Mouse (Mus musculus) megakaryocyte progenitor cell, adult 5-6 weeks (primary cell): Measurements from ENCODE around the gene Jazf1. TPM values are rescaled to one million over a fixed set of nuclear protein-coding genes. Genes with fewer than 3 reads are reported as not detected.
A peak's percentile ranks its signal among the peaks of the same experiment; 100 is the strongest.

Experiments
- ATAC-seq: replicated peaks from 2 replicates; pipeline ENCODE4 v1.8.0; 2016; ENCODE audit warnings: mild to moderate bottlenecking, moderate TSS enrichment, inconsistent platforms; ENCODE audit not compliant: poor library complexity
- total RNA-seq, 2 experiments: library from RNA; stranded (forward) in 1 of 2; stranded (reverse) in 1 of 2; fragments of 157-497, 149-512 nt in 1 of 2; fragments of 200-1000 nt in 1 of 2; gene quantifications; 2 replicates each; pipeline versions ENCODE4 v1.2.3 to v1.2.4; 2015 to 2017

The Jazf1 gene
- total RNA-seq, 2 experiments from 2014 or later = 0.33 TPM; not detected in 1

GRCm38 (mm10) chr6:52962600-52963429, 105.6 kb downstream of the Jazf1 start:
- peak; percentile 44; the same call in 1 of the 2 replicates for ATAC-seq

DNA sequence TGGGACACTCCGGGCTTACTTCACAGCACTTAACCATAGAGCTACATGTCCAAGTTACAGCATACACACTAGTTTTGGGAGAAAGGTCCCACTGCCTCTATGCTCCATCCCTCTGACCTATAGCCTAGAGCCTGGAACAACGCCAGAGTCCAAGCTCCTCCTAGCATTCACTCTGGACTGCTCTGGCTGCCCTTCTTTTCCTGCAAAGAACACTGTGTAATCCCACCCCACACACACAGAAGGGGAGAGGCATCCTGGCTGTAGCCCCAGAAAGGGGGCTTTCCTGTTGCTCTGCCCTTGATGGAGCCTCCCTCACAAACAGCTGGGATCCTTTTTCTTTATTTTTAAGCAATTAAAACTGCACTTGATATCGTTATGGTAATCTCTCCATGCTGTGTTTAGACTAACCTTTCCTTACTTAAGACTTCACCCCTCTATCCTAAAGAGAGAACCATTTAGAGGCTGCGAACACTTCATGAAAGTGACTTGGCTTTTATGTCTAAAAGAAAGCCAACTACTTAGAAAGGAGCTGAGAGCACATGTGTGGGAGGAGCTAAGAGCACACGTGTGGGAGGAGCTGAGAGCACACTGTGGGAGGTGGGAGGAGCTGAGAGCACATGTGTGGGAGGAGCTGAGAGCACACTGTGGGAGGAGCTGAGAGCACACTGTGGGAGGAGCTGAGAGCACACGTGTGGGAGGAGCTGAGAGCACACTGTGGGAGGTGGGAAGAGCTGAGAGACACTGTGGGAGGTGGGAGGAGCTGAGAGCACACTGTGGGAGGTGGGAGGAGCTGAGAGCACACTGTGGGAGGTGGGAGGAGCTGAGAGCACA, 106.6 kb downstream of the Jazf1 start:
- no peak for ATAC-seq

DNA sequence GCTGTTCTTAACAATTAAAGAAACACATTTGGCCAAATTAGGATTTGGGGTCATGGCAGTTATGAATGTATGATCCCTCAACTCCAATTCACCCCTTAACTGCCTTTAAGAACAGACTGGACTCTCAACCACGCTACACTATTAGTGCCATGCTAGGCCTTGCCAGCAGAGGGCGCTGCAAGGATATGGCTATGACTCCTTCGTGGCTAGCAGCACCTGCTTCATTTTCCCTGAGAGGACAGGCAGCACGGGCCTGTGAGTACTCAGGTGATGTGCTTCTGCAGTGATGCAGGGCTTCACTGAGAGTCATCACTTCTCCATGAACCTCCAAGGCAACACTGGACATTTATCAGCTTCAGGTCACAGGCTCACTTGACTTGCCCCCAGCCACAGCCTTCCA, 110.7 kb downstream of the Jazf1 start:
- ATAC-seq = peak; percentile 66

DNA sequence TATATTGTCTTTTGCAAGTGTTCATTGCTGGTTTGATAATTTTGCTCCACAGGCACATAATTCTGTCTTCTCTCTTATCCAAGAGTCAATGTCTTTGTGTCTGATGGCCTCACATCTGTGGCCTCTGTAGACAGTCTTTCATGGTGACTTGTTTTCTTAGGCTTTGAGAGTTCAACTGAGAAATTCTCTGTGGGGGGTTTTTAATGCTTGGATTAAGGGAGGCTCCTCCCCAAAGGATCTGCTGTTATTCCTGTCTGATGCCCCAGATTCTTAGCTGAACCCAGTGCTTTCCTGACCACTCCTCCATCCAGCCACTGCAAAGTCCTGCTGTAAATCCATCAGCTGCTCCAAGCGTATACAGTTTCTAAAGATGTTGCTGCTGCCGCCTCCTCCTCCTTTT, 112.3 kb downstream of the Jazf1 start:
- ATAC-seq = no peak

DNA sequence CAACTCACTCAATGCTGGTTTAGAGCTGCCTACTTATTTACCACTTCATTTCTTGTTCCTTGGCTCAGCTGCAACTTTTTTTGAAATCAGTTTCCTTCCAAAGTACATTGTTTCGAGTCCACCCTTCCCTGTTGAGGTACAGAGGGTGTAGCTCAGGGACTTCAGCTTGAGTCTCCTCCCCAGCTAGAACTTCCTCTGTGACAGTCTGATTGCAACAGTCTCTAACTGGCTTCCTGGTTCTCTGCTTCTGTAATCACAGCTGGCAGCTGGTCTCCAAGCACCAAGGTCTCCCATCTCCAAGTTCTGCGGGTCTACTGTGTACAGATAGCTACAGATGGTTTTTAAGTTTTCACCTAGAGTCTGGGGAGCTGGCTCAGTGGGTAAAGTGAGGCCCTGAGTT, 113.1 kb downstream of the Jazf1 start:
- peak; percentile 90 for ATAC-seq

- peak; percentile 15 for ATAC-seq
Observed at GRCm38 (mm10) chr6:52954861-52955260, 113.6 kb downstream of the Jazf1 start.

- no peak for ATAC-seq
Observed at GRCm38 (mm10) chr6:52954441-52954840, 114.0 kb downstream of the Jazf1 start.

DNA sequence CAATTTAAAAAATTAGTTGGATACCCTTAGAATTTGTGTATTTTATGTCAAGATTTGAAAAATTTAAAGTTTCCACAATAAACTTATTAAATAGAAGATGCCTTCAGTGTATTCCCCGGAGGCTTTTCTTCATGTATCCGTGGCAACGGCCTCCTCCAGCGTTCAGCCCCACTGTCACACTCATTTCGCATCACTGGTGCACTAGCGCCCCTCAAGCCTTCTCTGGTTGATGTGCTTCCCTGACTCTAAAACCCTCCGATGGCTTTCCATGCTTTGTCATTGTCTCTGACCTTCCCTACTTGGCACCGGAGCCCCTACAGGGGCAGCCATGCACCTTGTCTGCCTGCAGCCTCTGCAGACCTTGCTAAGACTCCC, 115.9 kb downstream of the Jazf1 start:
- no peak for ATAC-seq

DNA sequence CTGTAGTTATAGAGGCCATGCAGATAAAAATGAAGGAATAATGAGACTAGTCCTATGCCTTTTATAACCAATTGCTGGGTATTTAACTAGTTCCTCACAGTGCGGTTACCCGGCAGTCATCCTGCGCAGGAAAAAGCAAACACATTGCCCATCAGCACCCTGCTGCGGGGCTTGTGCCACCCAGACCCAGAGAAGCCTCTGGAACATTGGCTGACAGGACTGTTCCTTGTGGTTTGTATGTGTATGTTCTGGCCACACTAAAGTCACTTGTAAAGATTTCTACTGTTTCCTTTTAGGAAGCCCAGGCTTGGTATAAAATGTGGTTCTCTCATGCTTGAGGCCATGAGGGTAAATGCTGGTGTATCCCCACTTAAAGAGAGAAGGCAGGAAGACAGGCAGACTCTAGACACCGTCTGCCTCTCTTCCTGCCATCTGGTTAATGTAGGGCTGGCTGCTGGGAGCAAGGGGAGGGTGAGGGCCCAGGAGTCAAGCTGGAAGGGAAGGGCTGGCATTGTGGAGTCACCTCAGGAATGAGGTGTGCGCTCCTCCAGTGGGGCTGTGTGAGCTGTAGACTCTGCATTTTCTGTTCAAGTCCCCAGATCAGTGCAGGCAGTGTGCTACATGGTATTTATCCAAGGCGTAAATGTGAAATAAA, 116.4 kb downstream of the Jazf1 start:
- ATAC-seq = no peak

GRCm38 (mm10) chr6:52950371-52950770, 118.1 kb downstream of the Jazf1 start:
- no peak for ATAC-seq

DNA sequence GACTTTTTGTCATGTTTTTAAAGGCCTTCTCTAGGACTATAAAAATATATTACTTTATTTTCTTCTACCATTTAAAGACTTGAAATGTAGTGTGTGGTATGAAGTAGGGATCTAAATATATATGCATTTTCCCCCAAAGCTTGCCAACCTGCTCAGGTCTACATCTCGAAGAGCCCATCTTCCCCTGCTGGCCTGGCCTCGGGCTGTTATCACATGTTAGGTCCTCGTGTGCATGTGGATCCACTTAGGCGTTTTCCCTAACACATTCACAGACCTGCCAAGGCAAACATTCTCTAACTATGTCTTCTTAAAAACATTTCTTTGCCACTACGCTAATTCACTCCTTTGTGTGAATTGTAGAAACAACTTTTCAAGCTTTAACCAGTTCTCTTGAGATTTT, 125.9 kb downstream of the Jazf1 start:
- no peak for ATAC-seq

GRCm38 (mm10) chr6:52942101-52942500, 126.3 kb downstream of the Jazf1 start:
- no peak for ATAC-seq

- no peak for ATAC-seq
Observed at GRCm38 (mm10) chr6:52937916-52938315, 130.5 kb downstream of the Jazf1 start.

- ATAC-seq = no peak
Observed at GRCm38 (mm10) chr6:52936995-52937394, 131.4 kb downstream of the Jazf1 start.

DNA sequence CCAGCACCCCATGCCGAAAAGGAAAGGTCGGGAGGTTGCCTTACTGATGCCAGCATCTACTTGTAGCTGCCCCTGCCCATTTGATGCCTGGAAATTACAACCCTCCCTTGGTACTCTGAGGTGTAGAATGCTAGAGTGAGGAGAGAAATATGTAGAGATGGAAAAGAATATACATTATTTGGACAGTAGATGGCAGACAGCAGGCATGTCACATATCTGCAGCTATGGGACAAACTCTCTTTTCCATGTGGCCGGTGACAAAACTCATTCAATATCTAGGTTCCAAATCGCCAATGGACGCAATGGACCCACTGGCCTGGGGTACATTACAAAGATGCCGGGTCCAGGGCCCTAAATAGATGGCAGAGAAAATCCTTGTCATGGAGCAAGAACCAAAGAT, 134.4 kb downstream of the Jazf1 start:
- ATAC-seq = no peak

DNA sequence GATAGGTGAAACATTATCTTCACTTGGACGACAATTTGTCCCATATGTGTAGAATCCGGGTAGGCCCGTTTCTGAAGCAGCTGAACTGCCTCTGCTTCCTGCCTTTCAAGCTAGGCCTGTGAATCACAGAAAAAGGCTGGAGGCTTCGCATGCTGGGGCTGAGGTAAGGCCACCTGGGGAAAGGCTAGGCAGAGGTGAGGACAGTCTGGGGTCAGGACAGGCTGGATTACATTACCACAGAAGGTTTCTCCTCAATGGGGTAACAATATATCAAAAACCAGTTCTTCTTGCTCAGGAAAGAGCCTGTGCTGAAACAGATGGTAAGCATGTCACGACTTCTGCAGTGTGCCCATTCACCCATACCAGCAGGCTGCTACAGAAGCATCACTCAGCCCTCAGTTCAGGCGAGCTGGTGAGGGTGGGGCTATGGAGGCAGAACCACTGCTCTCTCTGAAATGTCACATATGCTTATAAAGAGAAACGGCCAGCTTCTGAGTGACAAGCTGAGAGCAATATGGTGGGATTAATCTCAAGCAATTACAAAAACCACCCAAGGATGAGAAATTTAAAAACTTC, 135.7 kb downstream of the Jazf1 start:
- ATAC-seq = no peak

DNA sequence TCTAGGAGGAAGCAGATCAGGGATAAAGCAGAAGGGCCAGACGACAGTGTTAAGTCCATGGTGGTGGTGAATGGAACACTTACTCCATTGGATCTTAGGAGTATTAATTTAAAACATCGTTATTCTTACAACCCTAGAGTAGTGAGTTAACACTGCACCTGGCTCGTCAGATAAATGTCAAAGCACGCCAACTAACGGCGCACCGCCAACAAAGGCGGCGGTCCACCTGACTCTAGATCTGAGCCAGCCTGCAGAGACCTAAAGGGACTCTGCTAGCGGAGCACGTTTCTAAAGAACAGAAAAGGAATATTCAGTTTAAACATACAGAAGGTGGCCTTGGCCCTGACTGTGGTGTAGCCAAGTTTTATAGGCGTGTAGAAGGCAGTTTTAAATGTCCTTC, 139.1 kb downstream of the Jazf1 start:
- ATAC-seq = no peak

GRCm38 (mm10) chr6:52926947-52927346, 141.5 kb downstream of the Jazf1 start:
- no peak for ATAC-seq

- ATAC-seq = no peak
Observed at GRCm38 (mm10) chr6:52925458-52926042, 142.9 kb downstream of the Jazf1 start.

DNA sequence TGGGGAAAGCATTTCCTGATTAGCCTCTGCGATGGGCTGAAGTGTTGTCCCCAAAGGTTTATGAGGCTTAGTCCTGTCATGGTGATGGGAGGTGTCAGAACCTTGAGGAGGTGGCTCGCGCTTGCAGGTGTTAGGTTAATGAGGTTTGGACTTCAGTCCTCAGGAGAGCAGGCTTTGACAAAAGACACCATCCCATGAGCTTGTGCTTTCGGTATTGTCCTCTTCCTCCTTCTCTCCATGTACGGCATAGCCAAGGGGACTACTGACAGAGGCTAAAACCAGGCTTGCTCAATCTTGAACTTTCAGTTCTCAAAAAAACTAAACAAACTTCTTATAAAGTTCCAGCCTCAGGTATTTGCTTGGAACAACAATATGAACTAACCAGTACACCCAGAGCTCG, 147.2 kb downstream of the Jazf1 start:
- ATAC-seq = peak; percentile 74

DNA sequence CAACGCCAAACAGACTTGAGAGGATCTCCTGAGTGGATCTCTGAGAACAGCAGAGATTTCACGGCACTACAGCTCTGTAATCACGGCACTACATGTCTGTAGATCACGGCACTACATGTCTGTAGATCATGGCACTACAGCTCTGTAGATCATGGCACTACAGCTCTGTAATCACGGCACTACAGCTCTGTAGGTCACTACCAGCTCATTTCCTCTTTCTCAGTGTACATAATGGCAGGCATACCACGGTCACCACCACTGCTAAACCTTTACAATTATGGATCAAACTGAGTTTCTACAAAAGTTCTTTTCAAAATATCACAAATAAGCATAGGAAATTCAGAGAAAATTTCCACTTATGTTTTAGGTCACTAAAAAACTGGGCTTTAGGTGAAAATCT, 147.7 kb downstream of the Jazf1 start:
- ATAC-seq = peak; percentile 53; the same call in 1 of the 2 replicates
